Mouse (Mus musculus) cerebellum, postnatal 4 days (tissue): ENCODE measurements around the gene Fgfr2.

Source experiments
- DNase-seq, 2 experiments: peaks; one replicate each; pipeline ENCODE4 v3.0.0; 2022; ENCODE audit warnings: low spot score in 2 of 2, mixed read lengths in 1 of 2

Fgfr2 gene

DNA sequence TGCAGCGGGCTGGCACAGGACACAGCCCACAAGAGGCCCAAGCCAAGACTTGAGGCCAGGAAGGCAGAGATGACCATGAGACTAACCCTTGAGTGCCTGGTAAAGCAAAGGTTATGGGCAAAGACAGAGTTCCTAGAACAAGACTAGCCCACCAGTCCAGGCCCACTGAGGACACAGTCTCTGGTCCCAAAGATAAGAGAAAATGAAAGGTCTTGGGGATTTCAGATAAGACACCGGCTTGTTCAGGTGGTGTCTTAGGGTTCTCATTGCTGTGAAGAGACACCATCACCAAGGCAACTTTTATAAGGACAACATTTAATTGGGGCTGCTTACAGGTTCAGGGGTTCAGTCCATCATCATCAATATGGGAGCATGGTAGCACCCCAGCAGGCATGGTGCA is 779.2 kb downstream of the Fgfr2 start:
- DNase-seq = no peak

DNA sequence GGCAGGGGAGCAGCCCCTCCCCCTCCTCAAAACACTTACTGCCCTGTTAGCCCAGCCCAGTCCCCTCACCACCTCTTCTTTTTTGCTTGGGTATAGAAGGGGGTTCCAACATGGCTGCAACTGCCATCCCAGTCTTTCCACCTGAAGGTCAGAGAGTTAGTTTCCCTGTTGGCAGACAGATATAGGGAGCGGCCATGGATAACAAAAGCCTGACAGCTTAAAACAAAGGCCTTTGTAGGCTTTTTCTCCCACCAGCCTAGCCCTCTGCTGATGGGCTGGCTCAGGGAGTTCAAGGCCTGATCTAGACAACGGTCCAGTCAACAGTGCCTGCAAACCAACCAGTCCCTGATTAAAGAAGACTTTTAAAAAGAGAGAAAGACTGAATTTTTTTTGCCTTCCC is 780.0 kb downstream of the Fgfr2 start:
- DNase-seq = no peak

DNA sequence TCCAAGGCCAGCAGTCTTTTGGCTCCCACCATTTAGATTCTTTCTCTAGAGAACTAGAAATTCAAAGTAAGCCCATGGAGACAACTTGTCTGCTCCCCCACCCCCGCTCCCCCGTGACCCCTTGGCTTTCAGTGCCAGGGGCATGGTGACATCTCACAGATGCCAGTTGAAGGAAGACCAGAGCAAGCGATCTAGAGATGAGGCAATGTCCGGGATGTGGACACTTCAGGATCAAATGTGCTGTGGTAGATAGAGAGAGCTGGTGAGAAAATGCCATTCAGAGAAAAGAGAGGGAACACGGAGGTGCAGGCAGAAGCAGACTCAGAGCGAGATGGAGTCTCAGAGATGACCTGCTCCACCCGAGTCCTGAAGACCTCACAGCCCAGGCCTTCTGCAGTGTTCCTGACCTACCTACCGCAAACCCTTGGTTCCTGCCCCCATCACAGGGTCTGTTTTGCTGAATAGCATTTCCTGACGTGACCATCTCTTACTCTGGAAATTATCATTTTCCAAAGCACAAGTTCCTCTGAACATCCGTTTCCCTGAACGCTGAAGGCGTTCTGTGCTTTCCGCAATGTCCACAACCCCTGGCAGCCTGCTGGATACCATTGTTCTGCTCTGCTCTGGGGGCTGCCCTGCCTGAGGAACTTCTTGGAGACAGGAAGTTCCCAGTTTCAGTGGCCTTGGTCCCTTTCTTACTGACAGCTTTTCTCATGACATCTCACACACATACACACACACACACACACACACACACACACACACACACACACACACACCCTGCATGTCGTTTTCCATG is 783.9 kb downstream of the Fgfr2 start:
- no peak for DNase-seq

DNA sequence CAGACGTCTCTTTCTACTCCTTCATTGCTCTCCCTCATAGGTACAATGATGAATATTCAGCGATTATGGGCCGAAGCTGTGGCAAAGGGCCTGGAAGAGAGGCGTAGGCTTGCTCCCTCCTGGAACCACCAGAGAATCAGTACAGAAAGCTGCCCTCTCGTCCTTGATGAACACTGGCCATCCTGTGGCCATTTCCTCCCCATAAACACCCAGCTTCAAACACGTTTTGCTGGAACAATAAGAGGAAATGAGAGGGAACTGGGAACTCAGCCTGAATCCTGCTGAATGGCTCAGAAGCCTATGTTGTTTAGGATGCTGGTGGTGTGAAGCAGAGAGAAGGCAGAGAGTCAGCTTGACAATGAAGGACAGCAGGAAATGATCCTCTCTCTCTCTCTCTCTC is 784.8 kb downstream of the Fgfr2 start:
- DNase-seq = no peak

DNA sequence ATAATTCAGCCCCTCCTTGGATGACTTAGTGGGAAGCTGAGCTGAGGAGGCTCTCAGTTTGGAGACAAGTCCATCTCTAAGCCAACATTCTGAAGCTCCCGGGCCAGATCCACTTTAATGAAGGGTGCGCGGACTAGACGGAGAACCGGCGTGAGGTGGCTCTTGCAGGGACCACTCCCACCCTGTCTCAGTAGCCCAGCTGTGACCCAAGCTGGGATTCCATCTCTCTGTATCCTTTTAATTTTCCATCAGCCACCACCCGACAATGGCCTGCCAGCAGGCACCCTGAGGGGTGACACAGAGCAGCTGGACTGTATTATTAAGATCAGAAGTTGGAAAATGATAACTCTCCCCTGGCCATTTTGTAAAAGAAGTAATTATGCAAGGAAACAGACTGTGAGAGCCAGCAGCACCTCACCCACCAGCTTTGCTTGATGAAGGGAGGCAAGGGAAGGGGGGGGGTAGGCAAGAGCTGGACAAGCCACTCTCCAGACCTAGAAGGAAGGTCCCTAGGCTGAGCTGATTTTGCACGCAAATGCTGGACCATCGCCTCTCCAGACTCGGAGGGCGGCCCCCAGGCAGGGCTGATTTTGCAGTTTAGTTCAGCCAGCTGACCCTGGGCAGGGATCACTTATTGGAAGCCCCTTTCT is 785.8 kb downstream of the Fgfr2 start:
- DNase-seq = no peak

DNA sequence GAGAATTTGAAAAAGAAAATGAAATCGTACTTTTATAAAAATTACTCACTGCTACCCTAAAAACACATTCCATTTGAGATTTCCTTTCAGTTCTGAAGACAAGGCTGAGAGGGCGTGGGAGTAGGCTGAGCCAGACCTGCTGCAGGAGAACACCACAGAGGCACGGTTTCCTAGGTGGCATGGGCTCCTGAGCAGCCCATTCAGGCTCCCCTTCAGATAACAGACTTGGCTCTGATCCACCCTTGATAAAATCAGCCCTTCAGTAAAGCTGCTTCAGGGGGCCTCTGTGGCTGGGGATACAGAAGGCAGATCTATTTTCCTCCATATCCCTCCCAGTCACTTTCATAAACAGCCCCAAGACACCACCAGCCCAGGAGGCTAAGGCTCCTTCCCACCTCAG is 786.4 kb downstream of the Fgfr2 start:
- no peak for DNase-seq

DNA sequence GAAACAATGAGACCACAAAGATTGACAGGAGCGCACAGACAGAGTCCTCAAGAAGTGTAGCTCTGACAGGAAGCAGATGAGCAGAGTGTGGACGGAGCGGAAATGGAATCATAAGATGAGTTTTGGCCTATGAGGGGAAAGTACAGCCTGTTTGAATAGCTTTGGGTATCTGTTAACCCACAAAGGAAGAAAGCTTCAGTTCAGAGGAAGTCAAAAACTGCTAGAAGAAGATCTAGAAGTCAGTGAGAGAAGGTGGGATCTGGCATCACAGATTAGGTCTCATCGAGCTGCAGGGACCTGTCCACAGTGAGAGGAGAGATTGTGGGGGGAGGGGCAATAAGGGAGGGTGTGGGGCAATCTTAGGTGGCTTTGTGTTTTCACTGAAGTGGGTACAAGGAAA is 787.8 kb downstream of the Fgfr2 start:
- no peak for DNase-seq

DNA sequence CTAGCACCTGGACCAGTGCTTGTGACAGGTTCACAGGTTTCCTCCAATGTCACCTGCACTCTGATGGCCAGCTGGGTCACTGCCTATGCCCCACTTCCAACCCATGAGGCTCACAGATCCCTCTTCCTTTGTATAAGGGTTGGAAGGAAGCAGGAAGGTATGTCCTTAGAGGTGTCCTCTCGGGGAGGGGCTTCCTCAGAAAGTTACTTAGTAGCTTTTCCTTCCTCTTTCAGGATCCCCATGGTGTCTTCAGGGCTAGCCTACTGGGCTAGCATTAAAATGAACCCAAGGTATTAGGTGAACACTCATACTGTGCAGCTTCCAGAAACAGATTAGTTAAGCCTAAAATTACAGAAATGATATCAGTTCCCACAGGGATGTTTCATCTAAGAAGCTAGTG is 790.1 kb downstream of the Fgfr2 start:
- no peak for DNase-seq

DNA sequence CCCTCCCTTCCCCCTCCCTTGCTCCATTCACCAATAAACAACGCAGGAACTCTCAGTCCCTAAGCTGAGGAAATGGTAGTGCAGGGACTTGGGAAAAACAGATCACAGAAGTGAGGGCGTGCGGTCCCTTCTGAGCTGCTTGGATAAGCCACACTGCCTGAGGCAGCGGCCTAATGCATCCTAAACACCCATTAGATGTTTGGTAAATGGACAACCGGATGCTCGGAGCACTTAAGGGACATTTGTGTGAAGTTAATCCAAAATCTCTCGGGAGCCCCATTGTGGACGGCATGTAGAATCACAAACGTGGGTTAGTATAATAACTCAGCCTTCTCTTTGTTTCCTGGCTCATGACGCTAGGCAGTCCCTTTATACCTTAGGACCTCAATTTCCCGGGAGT is 791.0 kb downstream of the Fgfr2 start:
- no peak for DNase-seq

DNA sequence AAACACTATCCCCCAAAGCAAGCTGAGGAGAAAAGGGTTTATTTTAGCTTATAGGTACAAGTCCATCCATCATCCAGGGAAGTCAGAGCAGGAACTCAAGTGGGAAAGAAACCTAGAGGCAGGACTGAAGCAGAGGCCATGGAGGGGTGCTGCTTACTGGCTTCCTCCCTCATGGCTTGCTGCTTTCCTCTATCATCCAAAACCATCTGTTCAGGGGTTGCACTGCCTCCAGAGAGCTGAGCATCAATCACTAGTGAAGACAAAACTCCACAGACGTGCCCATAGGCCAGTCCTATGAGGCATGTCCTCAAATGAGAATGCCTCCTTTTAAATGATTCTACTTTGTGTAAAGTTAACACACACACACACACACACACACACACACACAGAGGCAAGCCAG is 793.0 kb downstream of the Fgfr2 start:
- no peak for DNase-seq

DNA sequence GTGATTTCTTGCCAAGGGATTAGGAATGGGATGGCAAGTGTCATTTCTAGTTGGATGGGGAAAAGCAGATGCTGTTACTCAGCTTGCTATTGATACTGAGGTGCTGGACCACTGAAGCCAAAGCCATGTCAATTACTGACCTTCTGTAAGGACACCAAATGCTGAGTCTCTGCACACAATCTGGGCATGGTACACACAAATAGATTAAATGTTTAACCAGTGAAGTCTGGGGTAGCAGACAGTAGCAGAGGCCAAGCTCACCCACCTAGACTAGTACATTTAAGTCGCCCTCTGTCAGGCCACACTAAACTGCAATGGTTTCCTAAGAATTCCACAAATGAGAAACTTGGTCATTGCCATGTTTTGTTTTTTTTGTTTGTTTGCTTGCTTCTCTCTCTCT is 794.5 kb downstream of the Fgfr2 start:
- DNase-seq = no peak

DNA sequence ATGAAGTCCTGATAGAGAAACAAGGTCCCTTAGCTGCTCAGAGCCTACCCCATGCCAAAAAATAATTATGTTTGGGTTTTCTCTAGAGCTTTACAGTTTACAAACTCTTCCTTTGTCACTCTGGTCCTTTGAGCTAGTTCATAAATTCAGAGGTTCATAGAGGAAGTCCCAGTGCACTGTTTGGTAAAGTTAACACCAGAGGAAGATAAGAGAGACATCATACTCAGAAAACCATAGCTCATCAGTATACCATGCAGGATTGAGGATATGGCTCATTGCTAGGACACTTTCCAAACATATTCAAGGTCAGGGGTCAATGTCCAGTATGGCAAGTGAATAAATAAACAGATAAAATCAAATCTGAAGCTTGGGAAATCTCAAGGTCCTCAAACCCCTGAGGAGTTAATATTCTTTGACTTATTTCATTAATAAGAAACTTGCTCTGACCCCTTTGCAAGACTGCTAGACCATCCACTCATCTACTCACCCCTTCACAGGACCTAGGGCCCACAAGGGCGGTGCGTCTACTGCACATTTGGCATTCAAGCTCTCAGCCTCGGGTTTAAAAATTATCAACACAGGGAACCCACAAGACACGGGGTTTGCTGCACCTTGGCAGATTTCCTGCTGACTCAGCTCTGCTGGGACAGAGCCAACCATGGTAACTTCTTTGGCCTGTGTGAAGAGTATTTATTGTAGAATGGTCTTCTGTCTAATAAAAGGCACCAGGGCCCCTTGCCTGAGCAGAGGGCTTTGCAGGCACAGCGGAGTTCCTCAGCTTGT is 797.4 kb downstream of the Fgfr2 start:
- no peak for DNase-seq

DNA sequence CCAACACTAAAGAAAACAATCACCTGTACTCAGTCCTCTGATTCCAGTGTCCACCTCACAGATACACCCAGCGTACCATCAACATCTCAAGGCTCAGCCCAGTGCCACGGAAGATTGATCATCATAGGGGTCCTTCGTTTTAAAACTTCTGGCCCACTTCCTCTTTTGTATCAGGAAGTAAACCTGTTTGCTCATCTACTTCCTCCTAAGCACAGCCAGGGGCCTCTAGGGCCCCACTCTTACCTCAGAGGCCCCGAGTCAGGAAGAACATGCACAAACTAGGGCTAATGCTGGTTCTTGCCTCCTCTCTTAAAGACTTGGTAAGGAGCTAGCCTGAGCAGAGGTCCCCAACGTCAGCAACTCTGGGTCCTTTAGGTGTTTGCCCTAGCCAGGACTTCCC is 799.7 kb downstream of the Fgfr2 start:
- DNase-seq = no peak

DNA sequence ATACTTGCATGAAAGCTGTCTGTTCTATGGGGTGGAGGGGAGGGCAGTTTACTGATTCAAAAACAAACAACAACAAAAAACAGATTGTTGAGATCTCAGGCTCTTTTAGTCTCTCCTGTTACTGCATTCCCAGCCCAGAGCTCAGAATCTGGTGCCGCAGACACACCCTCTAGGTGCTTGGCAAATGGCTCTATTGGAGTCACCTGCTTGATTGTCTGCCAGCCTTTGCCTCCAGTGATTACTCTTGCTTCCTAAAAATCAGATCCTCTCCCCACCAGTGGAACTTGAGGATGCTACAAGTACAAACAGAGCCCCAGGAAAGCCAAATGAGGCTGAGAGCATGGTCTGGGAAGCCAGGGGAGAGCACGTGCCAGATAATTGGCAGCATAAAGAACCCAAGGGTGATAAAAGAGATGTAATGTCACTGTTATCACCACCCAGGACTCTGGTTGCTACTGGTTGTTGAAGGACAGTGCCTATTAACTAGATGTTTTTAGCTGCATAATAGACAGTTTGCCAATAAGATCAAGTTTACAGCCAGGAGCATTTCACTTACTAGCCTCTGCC is 801.7 kb downstream of the Fgfr2 start:
- DNase-seq = no peak

DNA sequence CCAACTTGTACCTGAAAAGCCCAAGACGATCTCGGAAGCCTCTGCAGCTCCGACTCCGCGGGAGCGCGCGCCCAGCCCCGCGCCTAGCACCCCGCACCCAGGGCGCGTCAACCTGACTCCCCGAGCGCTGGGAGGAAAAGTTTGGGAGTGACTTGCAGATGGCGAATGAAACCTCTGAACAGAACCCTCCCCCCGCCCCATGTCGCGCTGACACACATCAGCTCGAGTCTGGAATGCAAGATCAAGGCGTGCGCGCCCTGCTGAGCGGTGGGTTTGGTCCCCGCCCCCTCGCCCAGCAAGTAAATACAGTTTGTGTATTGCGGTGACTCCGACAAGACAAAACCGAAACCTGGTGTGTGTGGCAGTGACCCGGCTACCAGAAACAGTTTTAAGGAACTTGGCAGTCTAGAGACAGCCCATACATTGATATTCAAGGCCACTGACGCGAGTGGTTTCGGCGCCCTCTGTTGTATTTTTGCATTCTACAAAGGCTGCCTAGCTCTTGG is 806.1 kb downstream of the Fgfr2 start, which contains the start of gene Chst15:
Gene Chst15 (minus strand): TSS at position 193 of the 506 bp plus-strand sequence.
- peak in 1 of 2 experiments; percentile 55 for DNase-seq

DNA sequence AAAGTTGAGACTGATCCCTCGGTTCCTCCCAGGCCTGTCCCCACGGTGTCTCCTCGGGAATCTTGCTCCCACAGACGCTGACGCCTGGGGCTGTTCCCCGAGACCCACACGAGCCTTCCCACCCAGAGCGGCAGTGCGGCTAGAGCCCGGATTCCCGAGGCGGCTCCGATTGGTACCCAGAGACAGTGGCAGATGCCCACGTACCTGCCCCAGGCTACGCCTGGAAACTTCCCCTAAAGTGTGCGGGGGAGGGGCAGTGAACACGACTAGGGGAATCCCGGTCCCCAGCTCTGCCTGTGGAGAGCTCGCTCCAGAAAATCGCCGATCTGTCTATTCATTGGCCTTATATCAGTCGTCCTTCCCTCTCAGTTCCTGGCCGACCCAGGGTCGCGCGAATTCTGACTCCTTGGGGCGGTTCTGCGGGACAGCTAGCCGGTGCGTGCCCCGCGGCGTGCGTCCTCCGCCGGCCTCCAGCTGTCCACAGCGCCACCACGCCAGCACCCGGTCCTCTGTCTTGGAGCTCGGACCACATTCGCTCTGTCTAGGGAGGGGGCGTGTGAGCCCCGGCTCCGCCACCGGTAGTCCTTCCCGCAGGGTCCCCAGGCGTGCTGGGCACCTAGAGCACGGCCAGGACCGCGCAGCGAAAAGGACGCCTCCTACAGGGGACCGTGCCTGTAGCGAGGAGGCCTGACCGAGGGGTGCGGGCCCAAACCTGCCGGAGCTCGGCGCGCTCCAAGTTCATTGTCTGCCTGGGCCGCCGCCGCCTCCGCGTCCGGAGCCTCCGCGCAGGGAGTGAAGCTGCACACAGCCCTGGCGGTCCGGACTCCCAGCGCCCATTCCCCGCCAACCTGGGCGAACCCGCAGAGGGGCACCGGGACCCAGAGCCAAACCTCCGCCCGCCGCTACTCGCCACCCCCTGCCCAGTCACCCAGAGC is 806.8 kb downstream of the Fgfr2 start:
- peak; percentile 41 to 64 for DNase-seq

DNA sequence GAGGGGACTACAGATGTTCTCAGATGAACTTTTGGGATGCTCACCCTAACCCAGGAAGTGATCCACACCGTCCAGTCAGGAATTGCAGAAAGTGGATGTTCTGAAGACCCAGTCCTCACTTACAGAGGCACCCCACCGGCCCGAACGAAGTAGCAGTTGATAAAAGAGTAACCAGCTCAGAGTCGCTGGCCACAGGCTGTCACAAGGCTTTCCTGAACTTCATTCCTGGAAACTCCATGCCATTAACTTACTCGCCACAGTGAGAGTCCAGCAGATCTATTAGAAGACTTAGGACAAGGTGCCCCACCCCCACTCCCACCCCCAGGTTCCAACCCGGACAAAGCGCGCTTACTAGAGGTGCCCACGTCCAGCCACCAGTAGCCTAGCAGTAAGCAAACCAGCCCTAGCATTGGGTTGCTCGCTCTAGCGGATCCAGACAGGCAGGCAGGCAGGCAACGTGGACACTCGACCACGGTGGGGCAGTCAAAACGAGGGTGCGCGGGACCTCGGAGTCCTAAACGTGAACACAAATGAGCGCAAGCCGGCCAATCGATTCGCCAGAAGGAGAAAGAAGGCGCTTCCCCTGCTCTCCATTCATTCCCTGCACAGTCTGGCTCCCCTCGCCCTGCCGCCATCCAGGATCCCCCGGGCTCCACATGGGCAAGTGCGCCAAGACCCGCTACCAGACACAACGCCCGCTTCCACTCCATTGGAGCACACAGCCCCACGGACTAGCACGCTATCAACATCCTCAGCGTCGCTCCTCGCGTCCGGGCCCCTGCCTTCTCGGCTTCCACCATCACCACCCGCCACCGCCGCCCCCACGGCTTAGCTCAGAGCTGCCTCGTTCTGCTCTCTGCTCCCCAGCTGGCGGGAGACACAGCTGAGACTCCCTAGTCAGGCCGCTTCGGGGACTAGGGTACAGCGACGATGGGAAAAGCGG is 807.7 kb downstream of the Fgfr2 start:
- DNase-seq = peak; percentile 64 to 84

DNA sequence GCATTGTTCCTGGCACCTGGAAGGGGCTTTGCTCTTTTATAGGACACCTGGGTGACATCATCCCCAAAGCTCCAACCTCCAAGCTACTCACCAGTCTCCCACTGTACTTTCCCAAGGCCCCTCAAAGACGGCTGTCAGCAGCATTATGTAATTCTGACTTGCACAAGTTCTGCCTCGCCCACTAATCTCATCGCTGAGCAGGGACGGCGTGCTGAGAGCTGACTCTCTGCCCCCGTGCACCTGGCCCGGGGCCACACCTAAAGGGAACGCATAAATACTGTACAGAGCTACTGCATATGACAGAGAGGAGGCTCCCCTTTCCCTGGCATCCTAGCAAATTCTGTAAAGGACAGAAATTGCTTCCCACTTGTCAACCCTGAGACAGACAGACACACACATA is 810.8 kb downstream of the Fgfr2 start:
- DNase-seq = no peak

DNA sequence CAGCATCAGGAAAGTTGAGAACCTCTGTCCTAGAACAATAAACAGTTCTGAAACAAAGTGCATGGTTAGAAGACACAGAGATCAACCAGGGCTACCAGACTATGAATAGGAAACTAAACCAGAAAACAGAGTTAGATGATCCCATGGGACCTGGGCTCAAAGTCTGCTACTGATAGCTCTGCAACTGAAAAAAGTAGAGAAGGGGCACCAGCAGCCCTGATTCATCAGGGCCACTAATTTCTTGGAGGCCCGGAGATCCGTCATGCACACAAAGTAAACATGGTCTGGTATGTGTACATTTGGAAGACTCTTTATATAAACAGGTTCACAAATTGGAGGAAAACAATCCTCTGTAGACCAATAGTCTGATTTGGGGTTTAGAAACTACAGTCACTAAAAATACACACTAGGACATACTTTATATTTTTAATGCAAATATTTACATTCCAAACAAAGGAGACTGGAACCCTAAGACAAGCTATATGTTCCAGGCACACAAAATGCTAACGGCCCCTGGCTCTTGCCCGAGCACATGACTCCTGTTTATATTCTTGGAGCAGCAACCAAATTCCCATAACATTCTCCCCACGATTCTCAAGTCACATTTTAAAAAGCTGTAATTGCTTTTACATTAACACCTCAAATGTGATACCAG is 814.5 kb downstream of the Fgfr2 start:
- DNase-seq = no peak
